Mouse (Mus musculus) layer of hippocampus, adult 2 months (tissue): ENCODE measurements around the gene Herc3. TPM values are rescaled to one million over a fixed set of nuclear protein-coding genes. Genes with fewer than 3 reads are reported as not detected.

Experiments used
- DNase-seq, 2 experiments: peaks; one replicate each; pipeline ENCODE4 v3.0.0; 2022; ENCODE audit warnings: low spot score in 2 of 2
- H3K27ac ChIP-seq: fragments of 200-600 bp; 2 replicates; pipeline ENCODE4 v1.8.1; 2022
- H3K4me3 ChIP-seq: fragments of 200-600 bp; 2 replicates; pipeline ENCODE4 v1.8.1; 2022; ENCODE audit warnings: mild to moderate bottlenecking
- CTCF ChIP-seq: fragments of 200-600 bp; conservative IDR thresholded peaks from 2 replicates; pipeline ENCODE4 v1.8.1; 2022; ENCODE audit warnings: antibody characterized with exemption, mild to moderate bottlenecking, moderate library complexity
- total RNA-seq, 2 experiments: library from RNA; stranded (reverse); gene quantifications; 2 replicates each; pipeline ENCODE4 v1.2.3; 2021

The Herc3 gene
- total RNA-seq, 2 experiments from 2014 or later, result 245 to 249 TPM

DNA sequence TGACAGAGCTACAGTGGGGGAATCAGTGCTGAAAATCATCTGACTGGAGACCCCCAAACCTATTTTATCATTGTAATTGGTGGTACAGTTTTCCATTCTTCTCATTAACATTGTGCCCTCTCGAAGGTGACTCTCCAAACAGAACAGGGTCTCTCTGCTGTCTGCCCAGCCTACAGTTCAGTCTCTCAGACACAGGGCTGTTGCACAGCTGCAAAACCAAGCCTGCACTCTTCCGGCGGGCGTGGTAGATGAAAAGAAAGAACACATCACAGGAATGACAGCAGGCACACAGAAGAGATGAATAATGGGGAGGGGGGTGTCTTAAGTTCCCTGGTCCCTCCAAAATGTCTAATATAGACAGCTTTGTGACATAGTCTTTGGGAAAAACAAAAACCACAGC, 102.9 kb downstream of the Herc3 start:
- no peak for DNase-seq
- no peak for TF ChIP-seq CTCF
- H3K27ac ChIP-seq, result peak overlapping the region; percentile 93
- H3K4me3 ChIP-seq, result no peak overlapping the region

DNA sequence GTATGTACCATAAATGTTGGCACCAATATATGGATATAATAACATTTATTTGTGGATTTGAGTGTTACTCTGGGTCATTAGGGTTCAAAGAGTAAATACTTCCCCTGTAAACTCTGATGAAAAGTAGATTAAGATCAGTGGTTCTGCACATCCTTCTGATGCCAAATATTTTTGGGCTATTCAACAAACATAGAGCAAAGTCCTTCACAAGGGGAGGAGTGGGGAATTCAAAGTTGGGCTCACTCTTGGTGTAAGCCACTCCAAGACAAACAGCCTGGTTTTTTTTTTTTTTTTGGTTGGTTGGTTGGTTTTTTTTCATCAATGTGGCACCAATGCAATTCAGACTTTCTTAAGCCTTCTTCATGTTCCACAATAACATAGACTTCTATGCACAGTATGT, 106.5 kb downstream of the Herc3 start:
- Histone ChIP-seq H3K27ac (no peak overlapping the region), H3K4me3 (no peak overlapping the region)
- no peak for DNase-seq
- no peak for TF ChIP-seq CTCF

DNA sequence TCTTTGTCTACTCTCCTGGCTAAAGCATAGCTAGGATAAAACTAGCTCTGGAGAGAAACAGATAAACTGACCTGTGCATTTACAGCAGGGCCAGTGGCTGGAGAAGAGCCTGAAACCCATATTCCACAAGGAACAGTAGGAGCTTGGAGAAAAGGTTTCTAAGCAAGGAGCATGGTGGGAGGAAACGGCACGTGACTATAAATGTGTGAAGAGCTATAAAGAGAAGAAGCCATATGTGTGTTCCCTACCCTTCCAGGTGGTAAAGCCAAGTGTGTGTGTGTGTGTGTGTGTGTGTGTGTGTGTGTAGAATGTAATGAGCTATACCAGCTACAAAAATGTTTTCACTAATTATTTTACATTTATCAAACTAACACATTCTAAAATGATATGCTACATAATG, 111.0 kb downstream of the Herc3 start:
- Histone ChIP-seq H3K27ac (no peak overlapping the region), H3K4me3 (no peak overlapping the region)
- TF ChIP-seq CTCF, result no peak
- no peak for DNase-seq

DNA sequence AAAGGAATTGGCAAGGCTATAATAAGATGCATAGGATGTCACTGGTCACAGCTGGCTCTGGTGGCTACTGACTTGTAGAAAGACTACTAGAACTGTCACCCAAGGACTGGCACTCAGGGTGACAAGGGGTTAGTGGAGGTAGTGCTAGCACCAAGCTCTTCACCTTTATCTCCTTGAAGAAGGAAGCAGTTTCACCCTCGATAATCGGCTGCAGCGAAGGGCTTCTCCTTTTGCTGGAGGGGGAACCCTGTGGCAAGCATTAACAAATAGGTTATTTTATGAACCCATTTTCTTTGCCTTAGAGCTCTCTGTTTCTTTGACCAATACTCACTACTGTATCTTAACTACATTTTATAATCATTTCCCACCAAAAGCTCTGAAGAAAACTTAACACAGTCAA, 112.7 kb downstream of the Herc3 start:
- Histone ChIP-seq H3K4me3 (no peak overlapping the region), H3K27ac (no peak overlapping the region)
- no peak for TF ChIP-seq CTCF
- DNase-seq, result no peak

DNA sequence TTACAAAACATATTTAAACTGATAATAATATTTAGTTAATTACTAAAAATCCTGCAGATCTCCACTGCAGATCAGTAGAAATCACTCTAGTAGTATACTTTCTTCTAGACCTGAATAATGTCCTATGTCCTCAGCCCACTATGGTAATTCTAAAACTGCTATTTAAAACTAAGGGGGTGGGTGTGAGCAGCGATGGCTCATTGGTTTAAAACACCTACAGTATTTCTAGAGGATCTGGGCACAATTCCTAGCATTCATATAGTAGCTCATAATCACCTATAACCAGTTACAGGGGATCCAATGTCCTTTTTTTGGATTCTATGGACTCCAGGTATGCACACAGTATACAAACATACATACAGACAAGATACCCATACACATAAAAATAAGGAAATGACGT, 115.0 kb downstream of the Herc3 start:
- Histone ChIP-seq H3K4me3 (no peak overlapping the region), H3K27ac (no peak overlapping the region)
- no peak for TF ChIP-seq CTCF
- DNase-seq, result no peak

DNA sequence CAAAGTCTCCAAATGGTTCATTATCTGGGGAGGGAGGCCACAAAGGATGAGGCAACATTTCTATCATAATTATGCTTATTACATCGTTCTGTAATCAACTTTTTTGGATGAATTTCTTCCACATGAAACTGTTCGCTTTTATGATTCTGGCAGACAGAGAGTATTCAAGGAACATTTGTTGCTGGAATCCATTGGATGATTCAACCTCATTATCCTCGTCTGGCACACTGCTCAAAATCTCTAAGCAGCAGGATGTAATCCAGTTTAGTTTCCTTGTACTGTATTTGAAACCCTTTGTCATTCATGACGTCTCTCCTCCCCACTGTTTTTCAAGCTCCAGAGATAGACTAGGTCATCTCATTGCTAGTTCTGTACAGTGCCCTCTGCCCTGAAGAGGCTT, 115.6 kb downstream of the Herc3 start:
- H3K4me3 ChIP-seq, result no peak overlapping the region
- peak in 1 of 2 experiments; percentile 60 for DNase-seq
- H3K27ac ChIP-seq, result peak overlapping the region; percentile 16; the same call in 1 of the 2 replicates
- no peak for TF ChIP-seq CTCF

DNA sequence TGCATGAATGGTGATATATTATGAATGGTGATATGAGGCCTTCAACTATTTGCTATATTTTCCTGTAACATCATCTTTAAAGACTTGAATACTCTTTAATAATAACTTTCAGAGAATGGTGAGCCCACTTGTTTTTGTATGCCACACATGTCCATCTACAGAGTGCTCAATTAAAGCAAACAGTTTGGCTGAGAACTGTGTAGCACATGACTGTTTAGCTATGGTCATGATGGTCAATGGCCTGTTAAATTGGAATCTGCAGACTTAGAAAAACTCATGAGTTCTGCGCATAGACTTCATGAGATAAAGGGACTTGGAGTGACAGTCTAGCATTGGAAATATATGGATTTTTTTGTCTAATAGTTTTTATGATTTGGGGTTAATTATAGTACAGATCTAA, 119.1 kb downstream of the Herc3 start:
- no peak overlapping the region for H3K4me3 ChIP-seq
- H3K27ac ChIP-seq, result no peak overlapping the region
- no peak for TF ChIP-seq CTCF
- DNase-seq, result no peak

DNA sequence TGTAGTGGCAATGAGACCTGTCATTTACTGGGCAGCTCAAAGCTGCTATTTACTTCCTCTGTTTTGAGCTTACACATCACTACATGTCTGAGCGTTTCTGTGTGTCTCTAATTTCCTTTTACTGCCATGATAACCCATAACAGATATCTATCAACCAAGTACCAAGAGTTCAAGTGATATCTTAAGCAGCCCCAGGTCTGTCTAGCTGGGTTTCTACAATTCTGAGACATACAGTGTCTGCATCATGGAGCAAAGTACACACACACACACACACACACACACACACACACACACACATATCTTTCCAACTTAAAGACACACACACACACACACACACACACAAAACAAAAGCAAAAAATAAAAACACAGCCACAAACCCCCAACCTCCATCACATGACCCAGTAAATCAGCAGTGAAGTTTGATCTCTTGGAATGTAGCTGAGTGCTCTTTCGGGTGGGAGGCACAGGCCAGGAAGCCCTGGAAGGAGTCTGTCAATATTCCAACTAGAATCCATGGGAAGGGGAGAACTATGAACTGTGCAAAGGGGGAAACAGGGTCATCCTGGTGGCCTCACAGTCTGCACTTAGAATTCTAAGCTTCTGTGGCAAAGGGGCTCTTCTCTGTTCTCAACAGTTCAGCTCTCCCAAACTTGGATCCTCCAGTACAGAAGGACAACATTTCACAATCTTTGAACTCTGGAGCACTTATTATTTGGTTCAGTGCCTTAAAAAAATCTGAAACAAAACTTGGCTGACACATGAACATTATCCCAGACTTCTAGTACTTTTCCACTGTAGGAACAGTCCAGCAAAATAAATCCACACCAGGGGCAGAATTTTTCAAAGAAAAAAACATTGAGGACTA, 120.1 kb downstream of the Herc3 start:
- DNase-seq, result no peak

DNA sequence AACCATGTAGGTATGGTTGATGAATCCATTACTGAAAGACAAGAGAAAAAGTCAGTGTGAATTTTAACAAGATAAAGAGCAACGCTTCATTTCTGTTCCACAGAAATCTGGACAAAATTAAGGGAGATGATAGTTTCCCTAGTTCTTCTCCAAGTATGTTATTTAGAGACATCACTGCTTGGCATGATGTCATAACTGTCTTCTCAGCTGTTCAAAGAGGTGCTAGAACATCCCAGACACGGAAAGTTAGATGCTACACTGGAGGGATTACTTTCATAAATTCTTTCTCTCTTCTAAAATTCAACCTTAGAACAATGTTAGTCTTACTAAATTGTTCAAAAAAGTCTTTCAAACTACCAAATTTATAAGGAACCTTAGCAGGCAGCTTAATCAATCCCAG, 129.3 kb downstream of the Herc3 start:
- TF ChIP-seq CTCF, result no peak
- DNase-seq, result no peak
- H3K4me3 ChIP-seq, result no peak overlapping the region

More for the DNA sequence above, 120.1 kb downstream of the Herc3 start:
- no peak overlapping the region for H3K4me3 ChIP-seq
- no peak for TF ChIP-seq CTCF
- H3K27ac ChIP-seq, result no peak overlapping the region

DNA sequence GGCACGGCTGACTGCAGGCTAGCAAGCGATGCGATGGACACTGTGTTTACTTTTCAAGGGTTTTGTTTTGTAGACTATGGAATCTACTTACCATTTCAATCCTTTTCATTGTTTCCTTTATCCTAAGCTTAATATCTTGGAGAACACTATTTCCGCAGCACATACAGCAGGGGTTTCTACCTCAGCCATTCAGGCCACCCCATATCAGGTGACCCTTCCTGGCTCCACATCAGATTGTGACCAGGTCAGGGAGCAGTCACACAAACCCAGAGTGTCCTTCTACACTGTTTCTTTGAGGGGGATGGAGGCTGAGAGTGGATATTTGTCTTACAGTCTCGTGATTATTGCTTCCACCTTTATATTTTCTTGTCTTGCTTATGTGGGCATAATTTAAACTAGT, 131.4 kb downstream of the Herc3 start:
- TF ChIP-seq CTCF, result no peak
- DNase-seq, result no peak
- Histone ChIP-seq H3K4me3 (no peak overlapping the region), H3K27ac (no peak overlapping the region)

More for the DNA sequence above, 129.3 kb downstream of the Herc3 start:
- no peak overlapping the region for H3K27ac ChIP-seq

DNA sequence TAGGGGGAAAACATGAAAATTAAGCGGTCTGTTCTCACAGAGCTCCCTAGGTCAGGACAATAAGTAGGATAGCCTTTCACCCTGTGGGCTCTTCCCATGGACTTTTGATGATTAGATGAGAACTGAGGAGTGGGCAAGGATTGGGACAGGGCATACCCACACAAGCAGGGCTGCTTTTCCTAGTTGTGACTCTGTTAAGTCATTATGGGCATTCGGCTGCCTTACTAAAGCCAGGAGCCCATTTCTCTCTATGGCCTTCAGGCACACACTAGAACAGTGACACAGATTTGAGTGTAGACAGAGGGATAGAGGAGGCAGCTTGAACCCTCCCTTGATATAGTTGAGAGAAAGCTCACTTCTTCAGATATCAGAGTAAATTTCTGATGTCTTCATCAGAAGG, 132.8 kb downstream of the Herc3 start:
- no peak overlapping the region for H3K4me3 ChIP-seq
- TF ChIP-seq CTCF, result no peak
- H3K27ac ChIP-seq, result no peak overlapping the region
- DNase-seq, result no peak

DNA sequence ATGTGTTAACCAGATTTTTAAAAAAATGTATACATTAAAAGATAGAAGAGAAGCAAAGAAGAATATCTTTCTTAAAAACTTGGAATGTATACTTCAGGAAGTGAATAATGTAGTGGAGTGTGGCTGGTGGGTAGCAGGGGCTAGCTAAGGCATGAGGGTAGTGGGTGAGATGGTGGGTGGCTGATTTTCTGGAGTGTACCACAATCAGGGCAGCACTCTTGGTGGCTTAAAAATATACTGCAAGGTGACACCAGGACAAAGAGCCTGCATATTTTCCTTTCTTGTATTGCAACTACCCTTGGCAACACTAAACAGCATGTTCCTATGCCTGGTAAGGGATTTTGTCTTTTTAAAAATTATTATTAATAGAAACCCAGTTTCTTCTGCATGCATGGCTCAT, 133.3 kb downstream of the Herc3 start:
- TF ChIP-seq CTCF, result no peak
- H3K4me3 ChIP-seq, result no peak overlapping the region
- H3K27ac ChIP-seq, result peak overlapping the region; percentile 80
- no peak for DNase-seq

DNA sequence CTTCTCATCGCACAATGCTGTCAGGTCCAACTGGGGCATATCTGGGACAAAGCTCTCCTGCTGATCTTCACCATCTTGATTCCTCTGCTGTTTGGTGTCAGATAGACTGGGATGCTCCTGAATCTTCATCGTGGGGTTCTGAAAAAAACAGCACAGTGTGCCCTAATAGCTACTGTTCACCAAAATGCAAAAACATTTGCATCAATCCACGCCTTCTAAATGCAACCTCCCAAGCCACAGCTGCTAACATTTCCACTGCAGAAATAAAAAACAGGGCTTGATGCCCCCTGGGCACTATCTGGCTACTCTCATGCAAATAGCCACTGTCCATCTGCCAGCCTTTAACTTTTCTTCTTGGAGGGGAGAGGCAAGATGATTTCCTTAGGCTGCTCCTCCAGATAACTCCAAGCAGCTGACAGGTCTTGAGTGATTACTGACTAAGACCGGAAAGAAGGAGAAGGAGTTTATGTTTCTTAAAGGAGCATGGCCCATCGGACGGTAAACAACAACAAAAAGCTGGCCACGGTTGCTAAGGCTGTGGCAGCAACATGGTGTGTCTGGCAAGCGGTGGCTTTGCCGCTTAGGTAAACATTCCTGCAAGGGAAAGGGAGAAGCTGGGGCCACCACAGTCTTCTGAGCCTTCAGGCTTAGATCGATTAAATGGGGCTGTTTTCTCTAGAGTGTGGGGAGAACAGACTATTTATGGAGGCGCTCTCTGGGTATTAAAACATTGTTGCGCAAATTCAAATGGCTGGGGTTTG, 134.0 kb downstream of the Herc3 start:
- H3K4me3 ChIP-seq, result peak overlapping the region; percentile 29; the same call in 1 of the 2 replicates
- peak overlapping the region; percentile 80 for H3K27ac ChIP-seq
- DNase-seq, result peak in 1 of 2 experiments; percentile 9
- no peak for TF ChIP-seq CTCF

DNA sequence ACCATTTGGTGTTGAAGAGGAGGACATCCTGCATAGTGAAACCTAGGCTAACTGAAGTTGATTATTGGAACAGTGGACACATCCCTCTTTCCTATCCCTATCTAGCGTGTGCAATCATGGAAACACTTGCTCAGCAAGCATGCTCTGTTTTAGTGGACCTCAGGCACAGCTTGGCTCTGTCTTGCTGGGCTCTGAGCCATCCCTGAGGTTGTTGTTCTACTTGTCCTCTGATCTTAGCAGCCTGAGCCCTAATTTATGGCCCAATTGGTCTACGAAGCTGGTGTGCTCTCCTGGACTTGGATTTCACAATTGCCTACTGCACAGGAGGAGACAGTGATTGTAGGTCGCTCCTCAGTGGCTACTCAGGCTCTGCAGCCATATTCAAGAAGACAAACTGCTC, 137.0 kb downstream of the Herc3 start:
- Histone ChIP-seq H3K27ac (no peak overlapping the region), H3K4me3 (no peak overlapping the region)
- no peak for TF ChIP-seq CTCF
- DNase-seq, result no peak

Other genes starting within 250 kb of the Herc3 start
- gene Abcg2, start 246.9 kb upstream of the Herc3 start, total RNA-seq, result 10 to 100 TPM; 19.8 to 23.8 TPM
- 100 to 1,000 TPM; 229 to 242 TPM for gene Nap1l5, start 75.6 kb downstream of the Herc3 start, total RNA-seq
- gene Fam13a, start 193.1 kb downstream of the Herc3 start, total RNA-seq, result 10 to 100 TPM; 17.5 to 17.9 TPM